Mouse (Mus musculus) ZHBTc4 (cell line): ENCODE results near the gene Olfr967.
"Not testable (repeated sequence)": the region's sequence is repeated elsewhere in the genome, so short reads cannot be mapped to it uniquely, and the experiment has no call there.

Source experiments
- DNase-seq: peaks from one replicate; pipeline ENCODE4 v3.0.0-alpha.2; 2011; ENCODE audit warnings: low read depth, low spot score

Gene Olfr967

DNA sequence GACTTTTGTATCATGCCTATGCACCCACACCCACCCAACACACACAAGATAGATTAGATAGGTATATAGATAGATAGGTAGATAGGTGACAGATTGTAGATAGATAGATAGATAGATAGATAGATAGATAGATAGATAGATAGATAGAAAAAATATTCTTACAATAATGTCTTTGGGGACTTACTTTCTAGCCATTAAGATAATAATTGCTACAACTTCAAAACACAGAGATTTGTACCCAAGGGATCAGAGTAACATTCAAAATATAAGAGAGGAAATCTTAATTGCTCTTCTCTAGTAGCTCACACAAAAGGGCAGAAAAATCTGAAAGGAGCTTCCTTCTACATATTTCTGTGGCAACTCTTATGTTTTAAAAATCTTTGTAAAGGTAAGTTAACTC, at the start of gene Olfr967:
TSS of gene Olfr967 (plus strand) at position 301 of the 400 bp plus-strand sequence.
- DNase-seq = no peak

DNA sequence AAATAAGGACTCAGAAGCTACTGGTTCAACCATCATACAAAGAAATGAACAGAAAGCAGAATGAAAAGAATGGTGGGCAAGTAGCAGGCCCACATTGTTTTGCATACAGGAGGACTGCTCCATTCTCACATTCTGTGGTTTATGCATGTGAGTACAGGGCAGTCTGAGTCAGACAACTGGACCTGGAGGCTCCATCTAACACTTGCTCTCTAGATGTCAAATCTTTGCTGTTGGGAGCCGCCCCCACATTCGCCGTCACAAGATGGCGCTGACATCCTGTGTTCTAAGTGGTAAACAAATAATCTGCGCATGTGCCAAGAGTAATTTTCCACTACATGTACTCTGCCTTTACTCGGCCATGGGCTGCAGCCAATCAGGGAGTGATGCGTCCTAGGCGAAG, 44.9 kb upstream of the Olfr967 start:
- not testable (repeated sequence) for DNase-seq

DNA sequence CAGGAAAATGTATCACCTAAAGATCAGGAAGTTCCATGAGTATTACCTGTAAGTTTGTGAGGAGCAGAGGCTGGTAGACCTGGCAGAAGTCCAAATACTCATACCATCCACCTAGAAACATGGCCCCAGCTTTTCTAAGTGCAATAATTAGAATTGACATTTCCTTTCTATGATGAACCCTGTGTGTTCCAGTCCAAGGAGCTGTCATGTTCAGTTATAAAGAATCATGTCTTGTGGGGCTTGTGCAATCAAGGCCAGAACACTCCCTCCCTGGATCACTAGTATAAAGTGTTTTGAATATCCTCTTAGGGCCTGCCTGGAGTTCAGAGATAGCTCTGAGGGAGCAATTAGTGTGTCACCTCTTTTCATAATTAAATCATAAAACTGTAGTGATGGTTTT, 39.0 kb upstream of the Olfr967 start, which contains the start of gene Olfr149:
TSS of gene Olfr149 (minus strand) at position 101 of the 400 bp plus-strand sequence.
- DNase-seq = no peak

DNA sequence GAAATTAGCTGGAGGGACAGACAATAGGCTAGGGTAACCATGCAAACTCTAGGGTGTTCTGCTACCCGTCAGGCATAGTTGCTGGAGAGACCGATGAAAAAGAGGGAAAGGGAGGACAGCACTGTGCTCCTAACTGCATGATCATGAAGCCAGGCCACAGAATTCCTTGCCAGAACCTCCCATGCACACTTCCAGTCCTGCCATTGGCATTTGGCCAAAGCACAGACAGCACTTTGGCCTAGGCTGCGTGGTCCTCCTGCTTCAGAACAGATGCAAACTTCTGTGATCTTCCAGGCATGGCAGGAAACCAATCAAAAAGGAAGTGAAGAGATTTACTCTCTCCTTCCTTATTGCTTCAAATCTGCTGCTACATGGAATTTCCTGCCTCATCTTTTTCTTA, 37.1 kb upstream of the Olfr967 start:
- DNase-seq = peak; percentile 1

DNA sequence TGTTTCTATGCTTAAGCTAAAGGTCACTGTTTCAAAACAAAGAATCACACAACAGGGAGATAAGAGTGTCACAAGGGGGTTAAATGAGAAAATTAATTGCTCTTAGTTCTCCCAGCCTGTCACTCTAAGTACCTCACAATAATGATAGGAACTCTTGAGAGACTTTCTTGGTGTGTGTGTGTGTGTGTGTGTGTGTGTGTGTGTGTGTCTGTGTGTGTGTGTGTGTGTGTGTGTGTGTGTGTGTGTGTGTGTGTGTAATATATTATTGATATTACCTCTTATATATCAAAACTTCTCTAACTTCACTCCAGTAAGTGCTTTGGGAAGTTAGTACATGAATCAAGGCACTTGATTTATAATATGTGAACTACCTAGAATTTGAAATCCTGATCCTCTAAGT, 35.0 kb upstream of the Olfr967 start, which contains the start of gene Olfr965:
TSS of gene Olfr965 (plus strand) at position 301 of the 400 bp plus-strand sequence.
- DNase-seq = no peak

DNA sequence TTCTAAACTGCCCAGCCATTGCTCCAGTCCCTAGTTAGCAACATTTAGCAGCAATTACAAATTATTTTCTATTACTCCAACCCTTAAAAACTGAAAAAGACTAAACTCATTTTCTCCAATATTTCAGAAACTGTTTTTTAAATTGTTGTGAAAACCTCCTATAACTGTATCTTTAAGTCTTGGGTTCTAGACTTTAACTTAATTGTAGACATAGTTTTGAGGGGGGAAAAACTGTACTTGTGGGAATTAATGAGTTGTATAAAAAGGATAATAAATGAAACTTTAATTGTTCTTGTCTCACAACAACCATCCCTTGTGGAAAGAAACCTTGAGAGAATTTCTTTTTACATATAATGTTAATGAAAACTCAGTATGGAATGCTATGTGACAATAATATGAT, 15.4 kb upstream of the Olfr967 start, which contains the start of gene Olfr150:
TSS of gene Olfr150 (plus strand) at position 301 of the 400 bp plus-strand sequence.
- no peak for DNase-seq

DNA sequence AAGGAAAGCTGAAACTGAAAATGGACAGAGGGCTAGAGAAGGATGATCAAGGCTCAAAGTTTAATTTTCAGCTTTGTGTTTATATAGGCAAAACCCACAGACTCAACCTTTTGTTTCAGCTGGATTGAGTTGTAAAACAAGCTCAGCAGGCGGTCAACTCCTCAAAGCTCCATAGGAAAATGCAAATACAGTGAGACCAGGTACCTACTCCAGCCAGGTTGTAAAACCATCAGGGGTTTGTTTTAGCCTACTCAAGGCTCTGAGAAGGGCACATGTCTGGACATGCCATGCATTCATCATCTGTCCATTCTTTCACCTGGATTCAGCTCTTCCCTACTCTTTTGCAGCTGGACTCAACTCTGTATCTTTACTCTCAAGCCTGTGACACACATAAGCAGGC, 5.3 kb upstream of the Olfr967 start:
- peak; percentile 78 for DNase-seq

DNA sequence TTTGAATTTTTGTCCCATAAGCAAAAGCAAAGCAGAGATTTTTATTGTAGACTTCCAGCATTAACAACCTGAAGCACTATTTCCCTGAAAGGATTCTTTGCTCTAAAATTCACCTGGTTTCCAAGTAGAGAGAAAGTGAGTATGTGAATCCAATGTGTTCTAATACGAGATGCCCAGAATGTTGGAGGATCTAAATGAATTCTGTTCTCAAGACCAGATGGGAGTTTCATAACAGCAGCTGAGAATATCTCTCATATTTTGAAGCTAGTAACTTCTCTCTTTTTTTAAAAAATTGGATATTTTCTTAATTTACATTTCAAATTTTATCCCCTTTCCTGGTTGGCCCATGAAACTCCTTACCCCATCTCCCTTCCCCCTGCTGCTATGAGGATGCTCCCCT, 379 bp downstream of the Olfr967 start:
- DNase-seq = no peak

DNA sequence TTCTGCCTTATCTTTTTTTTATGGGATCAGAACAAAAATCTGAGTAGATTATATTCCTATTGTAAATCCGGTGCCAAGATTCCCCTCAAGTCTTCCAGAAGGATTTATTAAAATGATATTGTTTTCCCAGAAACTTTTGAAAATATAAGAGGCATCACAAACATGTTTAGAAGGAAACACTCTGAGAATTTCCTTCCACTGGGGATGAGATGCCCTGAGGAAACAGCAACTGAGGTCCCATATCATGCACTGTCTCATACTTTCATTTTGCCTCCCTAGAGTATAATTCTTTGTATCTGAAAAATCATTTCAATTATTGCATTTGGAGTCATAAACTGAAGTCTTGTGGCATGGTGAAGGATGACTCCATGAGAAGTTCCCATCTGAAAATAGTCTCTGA, 37.1 kb downstream of the Olfr967 start, which contains the start of gene Olfr968:
TSS of gene Olfr968 (minus strand) at position 101 of the 400 bp plus-strand sequence.
- DNase-seq = no peak

DNA sequence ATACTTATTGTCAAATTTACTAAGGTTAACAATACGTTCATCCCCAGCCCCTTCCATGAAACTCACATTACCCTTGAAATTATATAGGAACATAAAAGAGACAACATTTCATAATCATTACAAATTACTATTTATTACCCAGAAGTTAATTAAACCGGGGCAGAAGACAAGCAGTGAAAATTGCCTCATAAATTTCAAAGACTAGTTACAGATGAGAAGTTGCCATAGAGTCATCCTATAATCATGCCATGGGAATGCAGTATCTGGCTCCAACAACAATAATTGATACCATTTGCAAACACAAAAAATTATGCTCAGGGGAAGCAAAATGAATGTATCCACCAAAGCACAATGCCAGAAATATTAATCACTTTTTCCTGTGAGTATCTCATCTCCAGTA, 44.5 kb downstream of the Olfr967 start, which contains the start of gene Olfr969:
TSS of gene Olfr969 (plus strand) at position 388 of the 400 bp plus-strand sequence.
- DNase-seq = no peak
